Mouse (Mus musculus): ENCODE measurements around the gene Olfr830. TPM values are rescaled to one million over a fixed set of nuclear protein-coding genes. Genes with fewer than 3 reads are reported as not detected.
"Not testable (repeated sequence)": the region's sequence is repeated elsewhere in the genome, so short reads cannot be mapped to it uniquely, and the experiment has no call there.

The Olfr830 gene
- not detected in 2 replicates for total RNA-seq (2014; rRNA removed)
- polyA plus RNA-seq (2015; fragmentation: Nextera tagmentation; extraction: Ambion mirVana): not detected in 2 replicates

GRCm38 (mm10) chr9:18874393-18874792, at the start of gene Olfr830:
Gene Olfr830 (plus strand): TSS chr9:18874693.
- H3K27ac ChIP-seq (ENCODE audit: low read depth, low read length): no peak within 1 kb of the TSS
- no peak for ATAC-seq
- DNase-seq: no peak

GRCm38 (mm10) chr9:18854633-18855032, 19.9 kb upstream of the Olfr830 start, which contains the start of gene Olfr829:
Gene Olfr829 (plus strand): TSS chr9:18854933.
- no peak for TF ChIP-seq CTCF (IDR thresholded peaks at IDR 0.05; ENCODE audit: low read depth)
- WGBS: 74% methylated on average over 1 of the region's 1 CpGs
- no peak within 1 kb of the TSS for H3K27ac ChIP-seq (ENCODE audit: low read depth, low read length)
- no peaks in the 10 kb centered on the region for H3K4me1 ChIP-seq (ENCODE audit: insufficient read depth)
- H3K27me3 ChIP-seq (ENCODE audit: insufficient read depth, low read length): no peaks in the 10 kb centered on the region
- H3K36me3 ChIP-seq (ENCODE audit: insufficient read depth): no peaks in the 10 kb centered on the region
- ATAC-seq (no peak), DNase-seq (no peak)
- no peak within 1 kb of the TSS for H3K4me3 ChIP-seq (ENCODE audit: low read depth, low read length)
- H3K9ac ChIP-seq: no peak within 1 kb of the TSS
- H3K9me3 ChIP-seq (ENCODE audit: low read length): no peaks in the 10 kb centered on the region
- no peak within 1 kb of the TSS for H3K4me2 ChIP-seq (ENCODE audit: low read depth)

More at GRCm38 (mm10) chr9:18874393-18874792, at the start of gene Olfr830:
- H3K27me3 ChIP-seq (ENCODE audit: insufficient read depth, low read length): no peaks in the 10 kb centered on the region
- no peak for TF ChIP-seq CTCF (IDR thresholded peaks at IDR 0.05; ENCODE audit: low read depth)
- H3K4me2 ChIP-seq (ENCODE audit: low read depth): no peak within 1 kb of the TSS
- H3K4me1 ChIP-seq (ENCODE audit: insufficient read depth): no peaks in the 10 kb centered on the region
- H3K9me3 ChIP-seq (ENCODE audit: low read length): no peaks in the 10 kb centered on the region
- H3K36me3 ChIP-seq (ENCODE audit: insufficient read depth): no peaks in the 10 kb centered on the region
- H3K4me3 ChIP-seq (ENCODE audit: low read depth, low read length): no peak within 1 kb of the TSS
- H3K9ac ChIP-seq: no peak within 1 kb of the TSS

DNA sequence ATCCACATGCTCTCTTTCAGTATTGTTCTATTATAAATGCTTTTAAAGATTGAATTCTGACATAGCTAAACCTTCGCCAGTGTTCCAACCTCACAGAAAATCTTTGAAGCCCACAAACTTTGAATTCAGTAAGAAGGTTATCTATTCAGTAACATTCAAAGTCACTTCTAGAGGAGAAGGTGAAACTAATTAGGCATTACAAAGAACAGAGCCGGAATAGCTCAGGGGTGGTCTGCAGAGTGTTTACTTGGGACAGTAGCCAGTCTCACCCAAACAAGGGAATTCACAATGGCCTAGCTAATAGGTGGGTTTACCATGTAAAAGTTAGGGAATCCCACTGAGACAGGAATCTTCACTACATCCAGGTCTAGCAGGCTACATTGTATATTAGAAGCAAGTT, 33.2 kb downstream of the Olfr830 start:
- H3K4me3 ChIP-seq (ENCODE audit: low read depth, low read length); H3K9me3 ChIP-seq (ENCODE audit: low read length); H3K36me3 ChIP-seq (ENCODE audit: insufficient read depth); H3K27me3 ChIP-seq (ENCODE audit: insufficient read depth, low read length); H3K9ac ChIP-seq; H3K27ac ChIP-seq (ENCODE audit: low read depth, low read length); H3K4me1 ChIP-seq (ENCODE audit: insufficient read depth); ATAC-seq; DNase-seq; H3K4me2 ChIP-seq (ENCODE audit: low read depth): not testable (repeated sequence)
- WGBS: 61% methylated on average over 2 of the region's 2 CpGs

- not testable (repeated sequence) for H3K36me3 ChIP-seq (ENCODE audit: insufficient read depth); H3K27ac ChIP-seq (ENCODE audit: low read depth, low read length); H3K9me3 ChIP-seq (ENCODE audit: low read length); H3K4me3 ChIP-seq (ENCODE audit: low read depth, low read length); H3K4me2 ChIP-seq (ENCODE audit: low read depth); H3K27me3 ChIP-seq (ENCODE audit: insufficient read depth, low read length); H3K9ac ChIP-seq; DNase-seq; H3K4me1 ChIP-seq (ENCODE audit: insufficient read depth); ATAC-seq
- 88% methylated on average over 15 of the region's 16 CpGs for WGBS
Measured at GRCm38 (mm10) chr9:18927921-18928320, 53.4 kb downstream of the Olfr830 start.

Other genes starting within 250 kb of the Olfr830 start
- gene Muc16, start 200.2 kb upstream of the Olfr830 start, total RNA-seq (2014; rRNA removed): not detected in 2 replicates
- gene Muc16, start 200.2 kb upstream of the Olfr830 start, polyA plus RNA-seq (2015; fragmentation: Nextera tagmentation; extraction: Ambion mirVana): not detected in 2 replicates
- not detected in 2 replicates for gene Olfr24, start 110.7 kb upstream of the Olfr830 start, total RNA-seq (2014; rRNA removed)
- gene Olfr24, start 110.7 kb upstream of the Olfr830 start, polyA plus RNA-seq (2015; fragmentation: Nextera tagmentation; extraction: Ambion mirVana): not detected in 2 replicates
- not detected in 2 replicates for gene Olfr828, start 55.2 kb upstream of the Olfr830 start, total RNA-seq (2014; rRNA removed)
- not detected in 2 replicates for gene Olfr828, start 55.2 kb upstream of the Olfr830 start, polyA plus RNA-seq (2015; fragmentation: Nextera tagmentation; extraction: Ambion mirVana)
- gene Olfr829, start 19.8 kb upstream of the Olfr830 start, total RNA-seq (2014; rRNA removed): not detected in 2 replicates
- gene Olfr829, start 19.8 kb upstream of the Olfr830 start, polyA plus RNA-seq (2015; fragmentation: Nextera tagmentation; extraction: Ambion mirVana): not detected in 2 replicates
- not detected in 2 replicates for gene Olfr832, start 62.4 kb downstream of the Olfr830 start, total RNA-seq (2014; rRNA removed)
- gene Olfr832, start 62.4 kb downstream of the Olfr830 start, polyA plus RNA-seq (2015; fragmentation: Nextera tagmentation; extraction: Ambion mirVana): not detected in 2 replicates
- not detected in 2 replicates for gene Olfr834, start 113.3 kb downstream of the Olfr830 start, total RNA-seq (2014; rRNA removed)
- gene Olfr834, start 113.3 kb downstream of the Olfr830 start, polyA plus RNA-seq (2015; fragmentation: Nextera tagmentation; extraction: Ambion mirVana): not detected in 2 replicates
- gene Olfr835, start 158.0 kb downstream of the Olfr830 start, total RNA-seq (2014; rRNA removed): not detected in 2 replicates
- not detected in 2 replicates for gene Olfr835, start 158.0 kb downstream of the Olfr830 start, polyA plus RNA-seq (2015; fragmentation: Nextera tagmentation; extraction: Ambion mirVana)
- not detected in 2 replicates for gene Olfr836, start 245.7 kb downstream of the Olfr830 start, total RNA-seq (2014; rRNA removed)
- not detected in 2 replicates for gene Olfr836, start 245.7 kb downstream of the Olfr830 start, polyA plus RNA-seq (2015; fragmentation: Nextera tagmentation; extraction: Ambion mirVana)